Mouse (Mus musculus): ENCODE results near the gene Man2a2.

GRCm38 (mm10) chr7:80331433-80331832 is 39.7 kb downstream of the Man2a2 start:
- no peak for TF ChIP-seq CTCF (IDR thresholded peaks at IDR 0.05; ENCODE audit: extremely low read depth, insufficient read depth, low read length)
- no peak for TF ChIP-seq POLR2A (IDR thresholded peaks at IDR 0.05; ENCODE audit: extremely low read depth, insufficient read depth, low read length)

Measured in cortical plate, adult 2 months (tissue).